Mouse (Mus musculus): ENCODE results near the gene Atxn7l2.

DNA sequence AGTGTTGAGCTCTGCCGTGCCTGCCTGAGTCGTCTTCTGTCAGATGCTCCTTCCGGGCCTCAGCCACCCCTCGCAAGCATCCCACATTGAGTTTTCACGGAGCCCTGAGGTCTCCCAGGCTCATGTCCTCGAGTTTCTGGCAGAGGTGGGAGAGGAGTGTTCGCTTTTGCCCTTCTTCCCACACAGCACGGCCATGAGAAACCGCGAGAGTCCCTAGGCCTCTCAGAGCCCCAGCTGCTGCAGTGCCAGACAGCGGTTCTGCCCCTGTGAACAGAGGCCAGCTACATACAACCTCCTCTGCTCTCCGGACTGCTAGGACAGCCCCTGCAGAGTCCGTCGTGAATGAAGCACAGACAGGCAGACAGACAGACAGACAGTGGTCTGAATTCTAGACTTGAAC is 43.2 kb downstream of the Atxn7l2 start:
- TF ChIP-seq CHD1 (IDR thresholded peaks at IDR 0.05; ENCODE audit: low read depth, low read length) (no peak), KAT2A (conservative IDR thresholded peaks at IDR 0.05; ENCODE audit: low read depth, low read length) (no peak), POLR2A (IDR thresholded peaks at IDR 0.05; ENCODE audit: control insufficient read depth in 1 of 2, insufficient read depth in 1 of 2, low read depth in 1 of 2, low read length in 2 of 2, poor library complexity in 1 of 2) (no peak), ZMIZ1 (IDR thresholded peaks at IDR 0.05; ENCODE audit: low read depth, low read length) (no peak), MAX (IDR thresholded peaks at IDR 0.05; ENCODE audit: low read length) (no peak), MEF2A (IDR thresholded peaks at IDR 0.05; ENCODE audit: extremely low read depth, insufficient replicate concordance, low read depth, low read length, poor library complexity, severe bottlenecking) (no peak), NRF1 (IDR thresholded peaks at IDR 0.05; ENCODE audit: insufficient read depth, low read depth, low read length, poor library complexity, severe bottlenecking) (no peak)

Data from MEL (cell line).